Mouse (Mus musculus) urinary bladder, postnatal 4 days (tissue): ENCODE results near the gene Fndc1.

ENCODE experiments used
- DNase-seq, 2 experiments: peaks; one replicate each; pipeline ENCODE4 v3.0.0; 2021 to 2022; ENCODE audit warnings: low spot score in 2 of 2

Gene Fndc1

DNA sequence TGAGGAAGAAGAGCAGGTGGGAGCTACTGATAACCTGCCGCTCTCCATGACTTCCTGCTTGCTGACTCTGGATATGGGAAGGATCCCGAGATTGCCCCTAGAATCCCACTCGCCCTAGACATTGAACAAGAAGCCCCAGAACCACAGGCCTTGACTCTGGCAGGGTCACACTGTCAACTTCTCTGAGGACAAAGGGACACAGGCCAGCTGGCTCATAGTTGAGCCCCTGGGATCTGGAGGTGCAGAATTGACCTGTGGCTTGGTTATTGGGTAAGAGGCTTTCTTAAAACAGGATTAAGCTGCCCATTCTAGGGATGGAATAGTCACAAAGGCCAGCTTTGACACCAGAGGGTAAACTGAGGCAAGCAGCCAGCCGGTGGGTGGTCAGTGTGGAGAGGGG, 136.8 kb downstream of the Fndc1 start:
- DNase-seq: no peak
